Comparison of ENCODE assay signal across 27 mouse cellular contexts in the genomic region with DNA sequence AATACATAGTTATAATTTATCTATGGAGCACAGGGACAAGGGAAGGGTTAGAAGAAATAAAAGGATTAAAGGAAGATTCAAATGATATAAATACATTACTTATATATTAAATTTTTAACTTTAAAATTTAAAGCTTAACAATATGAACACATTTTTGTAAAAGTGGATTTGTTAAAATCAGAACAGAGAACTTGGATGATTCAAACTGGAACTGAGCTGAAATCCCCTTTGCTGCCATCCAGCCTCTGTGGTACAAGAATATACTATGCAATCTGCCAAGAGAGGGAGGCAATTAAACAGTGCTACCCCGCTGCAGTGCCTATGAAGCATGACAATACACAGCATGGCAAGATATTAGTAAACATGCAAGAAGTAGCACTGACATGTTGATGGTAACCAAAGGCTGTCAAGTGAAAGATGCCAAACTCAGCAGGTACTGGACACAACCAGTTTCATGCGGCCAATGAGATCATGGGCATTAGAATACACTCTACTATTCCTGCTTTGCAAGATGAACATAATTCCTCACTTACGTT.
DNase-seq lines count a peak whose midpoint lies in the region; ATAC-seq lines count a peak whose summit lies in the region.
"Had no signal": no experiment of that assay in that cellular context is flagged by ENCODE, and none has a peak within 500 bp of the region (broad histone marks: within the 10 kb centered on the region; RNA-seq: fewer than 3 reads in every experiment).

No protein-coding gene starts in this region.

- peak; percentile 56; the same call in 1 of the 2 replicates for ATAC-seq in hindbrain, embryonic 15.5 days (ENCODE audit: low FRiP score, low read depth)
- no peak for ATAC-seq in hindbrain, embryonic 12.5 days (ENCODE audit: low FRiP score)
- ATAC-seq: forebrain, embryonic 14.5 days; intestine, embryonic 15.5 days; lung, postnatal 0 days had no signal

- WGBS in hindbrain, embryonic 15.5 days = 73% methylated on average over 3 of the region's 3 CpGs
- WGBS in hindbrain, embryonic 12.5 days = 89% methylated on average over 3 of the region's 3 CpGs

- peak; percentile 8 for DNase-seq in cerebellum, adult 11-12 months
- no peak for DNase-seq in cerebellum, adult 9-11 months
- peak; percentile 11 for DNase-seq in A20 (ENCODE audit: low read depth, low spot score)
- peak; percentile 62 to 73 for DNase-seq in cerebellum, postnatal 14 days
- DNase-seq in adrenal gland, adult 18-20 months (ENCODE audit: low spot score in 2 of 2) = no peak
- DNase-seq: adrenal gland, adult 2 months; adrenal gland, postnatal 36 days; kidney, adult 2 months; kidney, postnatal 36 days; liver, embryonic 13.5 days; lung, adult 18-20 months; midbrain, embryonic 14.5 days; retina, postnatal 1 day; right cerebral cortex, postnatal 14 days; thymus, postnatal 4 days had no signal

- no peak overlapping the region for H3K9ac ChIP-seq in hindbrain, embryonic 15.5 days
- H3K9ac ChIP-seq in hindbrain, embryonic 12.5 days = no peak overlapping the region
- H3K9ac ChIP-seq: heart, embryonic 15.5 days; hindbrain, embryonic 14.5 days; intestine, embryonic 15.5 days; limb, embryonic 15.5 days; liver, embryonic 13.5 days; neural tube, embryonic 15.5 days had no signal

- H3K4me2 ChIP-seq in hindbrain, embryonic 15.5 days = no peak overlapping the region
- H3K4me2 ChIP-seq in hindbrain, embryonic 12.5 days (replicated peaks) = no peak overlapping the region
- H3K4me2 ChIP-seq: heart, embryonic 15.5 days; hindbrain, embryonic 14.5 days; intestine, embryonic 15.5 days; limb, embryonic 15.5 days; liver, embryonic 13.5 days; neural tube, embryonic 15.5 days had no signal

- H3K36me3 ChIP-seq in hindbrain, embryonic 15.5 days = no peaks in the 10 kb centered on the region
- no peaks in the 10 kb centered on the region for H3K36me3 ChIP-seq in hindbrain, embryonic 12.5 days
- H3K36me3 ChIP-seq: heart, embryonic 10.5 days; heart, embryonic 15.5 days; intestine, embryonic 15.5 days; limb, embryonic 10.5 days; limb, embryonic 15.5 days; liver, embryonic 13.5 days; neural tube, embryonic 15.5 days had no signal

- no peak overlapping the region for H3K4me3 ChIP-seq in hindbrain, embryonic 15.5 days
- H3K4me3 ChIP-seq in hindbrain, embryonic 12.5 days = no peak overlapping the region
- H3K4me3 ChIP-seq: heart, embryonic 10.5 days; heart, embryonic 15.5 days; intestine, embryonic 15.5 days; limb, embryonic 10.5 days; limb, embryonic 15.5 days; liver, embryonic 13.5 days; neural tube, embryonic 15.5 days had no signal

- no peaks in the 10 kb centered on the region for H3K9me3 ChIP-seq in hindbrain, embryonic 15.5 days
- H3K9me3 ChIP-seq in hindbrain, embryonic 12.5 days (replicated peaks) = no peaks in the 10 kb centered on the region
- H3K9me3 ChIP-seq: heart, embryonic 10.5 days; heart, embryonic 15.5 days; intestine, embryonic 15.5 days; limb, embryonic 10.5 days; limb, embryonic 15.5 days; liver, embryonic 13.5 days; neural tube, embryonic 15.5 days had no signal

- no peak overlapping the region for H3K27ac ChIP-seq in hindbrain, embryonic 15.5 days (replicated peaks)
- H3K27ac ChIP-seq in hindbrain, embryonic 12.5 days = no peak overlapping the region
- H3K27ac ChIP-seq: heart, embryonic 10.5 days; heart, embryonic 15.5 days; hindbrain, embryonic 14.5 days; intestine, embryonic 15.5 days; limb, embryonic 10.5 days; limb, embryonic 15.5 days; liver, embryonic 13.5 days; macrophage; neural tube, embryonic 15.5 days had no signal

- no peaks in the 10 kb centered on the region for H3K27me3 ChIP-seq in hindbrain, embryonic 15.5 days
- H3K27me3 ChIP-seq in hindbrain, embryonic 12.5 days = no peaks in the 10 kb centered on the region
- H3K27me3 ChIP-seq: heart, embryonic 15.5 days; intestine, embryonic 15.5 days; limb, embryonic 15.5 days; liver, embryonic 13.5 days; neural tube, embryonic 15.5 days had no signal

- no peaks in the 10 kb centered on the region for H3K4me1 ChIP-seq in hindbrain, embryonic 15.5 days (replicated peaks)
- no peaks in the 10 kb centered on the region for H3K4me1 ChIP-seq in hindbrain, embryonic 12.5 days
- H3K4me1 ChIP-seq: heart, embryonic 10.5 days; heart, embryonic 15.5 days; intestine, embryonic 15.5 days; limb, embryonic 10.5 days; limb, embryonic 15.5 days; liver, embryonic 13.5 days; neural tube, embryonic 15.5 days had no signal

Comparison
In these comparisons a context has a peak if more than half of its experiments do, and no peak if none do; other contexts are left out.
1. DNase-seq: peak in cerebellum, adult 11-12 months (single experiment), A20 (single experiment) and cerebellum, postnatal 14 days (2 of 2); none in cerebellum, adult 9-11 months (single experiment) and adrenal gland, adult 18-20 months (0 of 2).